Mouse (Mus musculus): ENCODE results near the gene Pde7b. TPM values are rescaled to one million over a fixed set of nuclear protein-coding genes. Genes with fewer than 3 reads are reported as not detected.
A peak's percentile ranks its signal among the peaks of the same experiment; 100 is the strongest.

The Pde7b gene
- total RNA-seq, 2 experiments from 2014 or later = 50.3 to 61.4 TPM

GRCm38 (mm10) chr10:20474831-20475230, 250.0 kb downstream of the Pde7b start:
- no peak for TF ChIP-seq CTCF (IDR thresholded peaks at IDR 0.05)
- intact Hi-C loops (cut with DNase I) = no loop called here
- no peak overlapping the region for H3K27ac ChIP-seq
- DNase-seq (ENCODE audit: extremely low spot score in 1 of 2, low spot score in 2 of 2) = peak; percentile 11 to 33
- no peak overlapping the region for H3K4me3 ChIP-seq

DNA sequence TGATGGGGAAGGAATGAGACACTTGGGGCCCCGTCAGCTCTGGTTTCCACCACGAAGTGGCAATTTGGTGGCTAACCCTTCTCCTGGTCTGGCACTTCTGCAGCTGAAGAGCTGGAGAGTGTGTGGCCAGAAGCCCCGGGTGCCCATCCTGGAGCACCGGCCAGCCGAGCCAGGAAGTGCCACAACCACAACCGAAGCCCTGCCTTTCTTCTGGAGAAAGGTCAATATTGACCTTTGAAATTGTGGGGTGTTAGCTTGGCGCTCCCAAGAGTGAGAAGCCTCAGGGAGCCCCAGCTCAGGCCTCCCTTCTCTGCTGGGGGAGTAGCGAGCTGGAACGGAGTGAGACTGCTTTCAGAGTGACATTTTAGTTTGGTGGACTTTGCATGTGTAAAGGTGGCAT, 250.8 kb downstream of the Pde7b start:
- TF ChIP-seq CTCF (IDR thresholded peaks at IDR 0.05) = no peak
- intact Hi-C loops (cut with DNase I) = no loop called here
- Histone ChIP-seq H3K4me3 (no peak overlapping the region), H3K27ac (no peak overlapping the region)
- no peak for DNase-seq (ENCODE audit: extremely low spot score in 1 of 2, low spot score in 2 of 2)

GRCm38 (mm10) chr10:20473505-20473904, 251.4 kb downstream of the Pde7b start:
- intact Hi-C loops (cut with DNase I) = no loop called here
- DNase-seq (ENCODE audit: extremely low spot score in 1 of 2, low spot score in 2 of 2) = no peak
- Histone ChIP-seq H3K4me3 (no peak overlapping the region), H3K27ac (no peak overlapping the region)
- no peak for TF ChIP-seq CTCF (IDR thresholded peaks at IDR 0.05)

- no peak overlapping the region for H3K27ac ChIP-seq
- no peak for TF ChIP-seq CTCF (IDR thresholded peaks at IDR 0.05)
- H3K4me3 ChIP-seq = no peak overlapping the region
- DNase-seq (ENCODE audit: extremely low spot score in 1 of 2, low spot score in 2 of 2) = no peak
- intact Hi-C loops (cut with DNase I) = no loop called here
Measured at GRCm38 (mm10) chr10:20472007-20472406, 252.9 kb downstream of the Pde7b start.

- H3K27ac ChIP-seq = no peak overlapping the region
- intact Hi-C loops (cut with DNase I) = no loop called here
- TF ChIP-seq CTCF (IDR thresholded peaks at IDR 0.05) = no peak
- no peak for DNase-seq (ENCODE audit: extremely low spot score in 1 of 2, low spot score in 2 of 2)
- H3K4me3 ChIP-seq = no peak overlapping the region
Measured at GRCm38 (mm10) chr10:20464631-20465030, 260.2 kb downstream of the Pde7b start.

DNA sequence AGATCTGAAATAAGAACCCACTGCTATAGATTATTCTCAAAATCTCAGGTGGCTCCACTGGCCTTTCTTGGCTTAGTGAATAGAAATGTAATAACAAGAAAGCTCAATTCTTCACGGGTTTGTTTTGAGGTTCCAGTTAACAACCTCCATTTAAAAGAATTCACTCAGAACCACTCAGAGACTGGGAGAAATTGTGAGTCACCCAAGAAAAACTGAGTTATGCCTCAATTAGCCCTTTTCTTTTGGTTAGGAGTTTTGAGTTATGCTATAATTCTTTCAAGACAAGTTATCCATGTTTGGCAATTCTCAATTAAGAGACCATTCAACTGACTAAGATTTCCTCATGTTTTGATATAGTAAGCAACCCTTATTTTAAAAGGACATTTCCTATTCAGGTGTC, 260.9 kb downstream of the Pde7b start:
- no peak for TF ChIP-seq CTCF (IDR thresholded peaks at IDR 0.05)
- DNase-seq (ENCODE audit: extremely low spot score in 1 of 2, low spot score in 2 of 2) = no peak
- Histone ChIP-seq H3K27ac (no peak overlapping the region), H3K4me3 (no peak overlapping the region)
- intact Hi-C loops (cut with DNase I) = no loop called here

DNA sequence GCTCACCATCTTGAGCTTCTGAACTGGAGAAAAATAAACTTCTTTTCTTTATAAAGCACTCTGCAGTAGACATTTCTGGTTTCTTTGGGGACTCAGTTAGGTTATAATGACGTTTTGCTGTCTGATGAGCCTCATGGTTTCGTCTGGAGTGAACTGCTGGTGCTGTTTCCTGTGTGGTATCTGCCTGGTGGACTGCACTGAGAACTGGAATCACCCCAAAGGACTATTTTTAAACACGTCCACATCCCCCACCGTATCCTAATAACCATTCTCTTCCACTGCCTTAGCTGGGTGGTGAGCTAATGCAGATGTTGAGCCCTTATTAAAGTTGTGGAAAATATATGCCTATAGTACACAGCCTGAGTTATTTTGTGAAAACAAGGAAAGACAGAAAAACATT, 262.3 kb downstream of the Pde7b start:
- H3K4me3 ChIP-seq = no peak overlapping the region
- no peak for DNase-seq (ENCODE audit: extremely low spot score in 1 of 2, low spot score in 2 of 2)
- H3K27ac ChIP-seq = no peak overlapping the region
- intact Hi-C loops (cut with DNase I) = no loop called here
- TF ChIP-seq CTCF (IDR thresholded peaks at IDR 0.05) = no peak

DNA sequence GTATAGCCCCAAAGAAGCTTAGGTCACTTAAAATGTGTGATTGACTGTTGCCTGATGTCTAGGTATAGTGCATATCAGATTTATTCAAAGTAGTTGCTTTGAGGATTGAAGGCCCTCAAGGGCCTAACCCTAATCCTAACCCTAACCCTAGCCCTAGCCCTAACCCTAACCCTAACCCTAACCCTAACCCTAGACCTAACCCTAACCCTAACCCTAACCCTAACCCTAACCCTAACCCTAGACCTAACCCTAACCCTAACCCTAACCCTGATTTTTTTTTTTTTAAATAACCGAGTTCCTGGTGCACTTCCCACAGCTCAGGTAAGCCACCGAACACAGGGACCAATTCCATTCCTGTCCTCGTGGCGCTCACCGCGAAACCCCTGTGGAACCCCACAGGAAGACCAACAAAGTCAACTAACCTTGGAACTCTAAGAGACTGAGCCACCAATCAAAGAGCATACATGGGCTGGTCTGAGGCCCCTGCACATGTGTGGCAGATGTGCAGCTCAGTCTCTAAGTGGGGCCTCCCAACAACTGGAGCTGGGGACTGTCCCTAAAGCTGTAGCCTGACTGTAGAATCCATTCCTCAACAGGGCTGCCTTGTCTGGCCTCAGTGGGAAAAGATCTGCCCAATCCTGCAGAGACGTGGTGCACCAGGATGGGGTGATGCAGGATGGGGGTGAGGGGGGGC, 265.1 kb downstream of the Pde7b start:
- Histone ChIP-seq H3K4me3 (no peak overlapping the region), H3K27ac (no peak overlapping the region)
- TF ChIP-seq CTCF (IDR thresholded peaks at IDR 0.05) = no peak
- DNase-seq (ENCODE audit: extremely low spot score in 1 of 2, low spot score in 2 of 2) = no peak
- intact Hi-C loops (cut with DNase I) = no loop called here

- Histone ChIP-seq H3K4me3 (no peak overlapping the region), H3K27ac (no peak overlapping the region)
- DNase-seq (ENCODE audit: extremely low spot score in 1 of 2, low spot score in 2 of 2) = no peak
- intact Hi-C loops (cut with DNase I) = no loop called here
- no peak for TF ChIP-seq CTCF (IDR thresholded peaks at IDR 0.05)
Measured at GRCm38 (mm10) chr10:20459160-20459559, 265.7 kb downstream of the Pde7b start.

DNA sequence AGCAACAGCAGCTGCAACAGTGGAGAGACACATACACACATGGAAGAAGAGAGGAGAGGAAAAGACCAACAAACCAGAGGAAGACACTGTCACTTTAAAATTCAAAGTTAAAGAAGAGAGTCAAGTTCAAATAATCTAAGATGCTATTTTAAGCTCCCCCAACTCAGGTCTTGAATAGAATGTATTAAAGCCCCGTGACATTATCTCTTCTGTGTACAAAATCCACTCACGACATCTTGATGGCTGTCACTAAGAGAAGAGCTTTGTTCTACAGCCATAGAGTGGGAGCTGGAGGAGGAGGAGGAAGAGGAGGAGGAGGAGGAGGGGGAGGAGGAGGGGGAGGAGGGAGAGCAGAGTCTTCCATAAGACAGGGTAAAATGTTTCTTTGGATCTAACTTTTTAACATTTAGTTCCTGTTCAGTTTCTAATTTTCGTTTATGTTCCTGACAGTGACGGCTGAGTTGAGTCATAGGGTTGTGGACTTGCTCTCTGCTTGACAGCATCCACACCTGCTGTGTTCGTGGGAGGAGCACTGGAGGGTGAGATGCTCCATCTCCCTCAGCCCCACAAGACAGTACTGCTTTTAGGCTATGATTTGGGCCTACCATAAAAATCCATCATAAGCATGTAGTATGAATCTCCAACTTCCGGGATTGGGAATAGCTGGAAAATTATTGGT, 270.4 kb downstream of the Pde7b start:
- Histone ChIP-seq H3K4me3 (no peak overlapping the region), H3K27ac (no peak overlapping the region)
- intact Hi-C loops (cut with DNase I) = no loop called here
- DNase-seq (ENCODE audit: extremely low spot score in 1 of 2, low spot score in 2 of 2) = no peak
- no peak for TF ChIP-seq CTCF (IDR thresholded peaks at IDR 0.05)

DNA sequence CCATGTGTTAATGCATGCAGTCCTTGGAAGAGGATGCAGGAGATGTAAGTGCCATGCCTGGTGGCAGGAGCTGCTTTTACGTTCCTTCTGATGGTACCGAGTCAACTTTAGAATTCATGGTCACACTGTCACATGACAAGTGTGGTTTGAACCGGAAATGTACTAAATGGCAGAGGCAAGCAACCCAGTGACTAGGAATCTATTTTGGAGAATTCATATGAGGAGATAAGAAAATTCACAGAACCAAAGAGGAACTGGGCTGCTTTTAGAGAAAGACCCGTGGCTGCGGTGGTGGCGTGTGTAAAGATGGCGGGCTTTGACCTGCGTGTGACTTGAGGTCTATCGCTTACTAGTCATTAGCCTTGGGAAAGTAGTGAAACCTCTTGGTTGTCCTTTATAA, 287.4 kb downstream of the Pde7b start:
- DNase-seq (ENCODE audit: extremely low spot score in 1 of 2, low spot score in 2 of 2) = no peak
- no peak for TF ChIP-seq CTCF (IDR thresholded peaks at IDR 0.05)
- no peak overlapping the region for H3K27ac ChIP-seq
- intact Hi-C loops (cut with DNase I) = no loop called here
- no peak overlapping the region for H3K4me3 ChIP-seq

- TF ChIP-seq CTCF (IDR thresholded peaks at IDR 0.05) = no peak
- DNase-seq (ENCODE audit: extremely low spot score in 1 of 2, low spot score in 2 of 2) = no peak
- intact Hi-C loops (cut with DNase I) = no loop called here
- H3K27ac ChIP-seq = no peak overlapping the region
- H3K4me3 ChIP-seq = no peak overlapping the region
Measured at GRCm38 (mm10) chr10:20437021-20437420, 287.9 kb downstream of the Pde7b start.

- H3K27ac ChIP-seq = no peak overlapping the region
- no peak overlapping the region for H3K4me3 ChIP-seq
- intact Hi-C loops (cut with DNase I) = no loop called here
- no peak for DNase-seq (ENCODE audit: extremely low spot score in 1 of 2, low spot score in 2 of 2)
- TF ChIP-seq CTCF (IDR thresholded peaks at IDR 0.05) = no peak
Measured at GRCm38 (mm10) chr10:20435913-20436312, 289.0 kb downstream of the Pde7b start.

All from left cerebral cortex, adult 2 months (tissue).